Mouse (Mus musculus): ENCODE measurements around the gene Hspa8. TPM values are rescaled to one million over a fixed set of nuclear protein-coding genes. Genes with fewer than 3 reads are reported as not detected.

The Hspa8 gene
- polyA plus RNA-seq, 1 experiment: 1,079 TPM

- H3K4me1 ChIP-seq (ENCODE audit: control insufficient read depth, insufficient read depth, low read length): peaks cover 26% of the 10 kb centered on the region
- TF ChIP-seq POLR2A (IDR thresholded peaks at IDR 0.05; ENCODE audit: borderline replicate concordance, extremely low read depth, low read depth, low read length) (no peak), CTCF (IDR thresholded peaks at IDR 0.05; ENCODE audit: insufficient read depth, low read length) (no peak)
- WGBS: 10% methylated on average over 11 of the region's 11 CpGs
- no peak overlapping the region for H3K4me3 ChIP-seq (replicated peaks; ENCODE audit: extremely low read depth, low read depth, low read length)
- DNase-seq: no peak
Measured at GRCm38 (mm10) chr9:40807289-40807920, 6.6 kb downstream of the Hspa8 start.

- Histone ChIP-seq H3K4me3 (replicated peaks; ENCODE audit: extremely low read depth, low read depth, low read length) (no peak overlapping the region), H3K4me1 (ENCODE audit: control insufficient read depth, insufficient read depth, low read length) (peaks cover 26% of the 10 kb centered on the region)
- no peak for DNase-seq
- TF ChIP-seq CTCF (IDR thresholded peaks at IDR 0.05; ENCODE audit: insufficient read depth, low read length) (no peak), POLR2A (IDR thresholded peaks at IDR 0.05; ENCODE audit: borderline replicate concordance, extremely low read depth, low read depth, low read length) (no peak)
- WGBS: 44% methylated on average over 16 of the region's 16 CpGs
Measured at GRCm38 (mm10) chr9:40808061-40808906, 7.5 kb downstream of the Hspa8 start.

DNA sequence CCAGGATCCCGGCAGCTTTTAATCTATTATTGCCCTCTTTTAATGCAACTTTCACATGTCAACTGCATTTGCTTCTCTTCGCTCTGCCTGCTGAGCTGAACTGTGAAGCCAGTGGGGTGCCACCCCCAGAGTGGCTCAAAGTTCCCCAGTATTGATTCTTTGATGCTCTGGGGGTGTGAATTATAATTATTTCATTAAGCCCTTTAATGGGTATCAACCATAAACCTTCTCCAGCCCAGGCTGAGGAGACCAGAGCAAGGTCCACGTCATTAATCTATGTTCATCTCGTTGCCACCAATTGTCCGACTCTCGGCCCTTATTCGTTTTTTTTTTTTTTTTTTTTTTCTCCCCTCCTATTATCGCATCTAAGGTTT lies 8.1 kb downstream of the Hspa8 start:
- peaks cover 23% of the 10 kb centered on the region for H3K4me1 ChIP-seq (ENCODE audit: control insufficient read depth, insufficient read depth, low read length)
- TF ChIP-seq POLR2A (IDR thresholded peaks at IDR 0.05; ENCODE audit: borderline replicate concordance, extremely low read depth, low read depth, low read length) (no peak), CTCF (IDR thresholded peaks at IDR 0.05; ENCODE audit: insufficient read depth, low read length) (no peak)
- 75% methylated on average over 8 of the region's 8 CpGs for WGBS
- no peak overlapping the region for H3K4me3 ChIP-seq (replicated peaks; ENCODE audit: extremely low read depth, low read depth, low read length)
- no peak for DNase-seq

DNA sequence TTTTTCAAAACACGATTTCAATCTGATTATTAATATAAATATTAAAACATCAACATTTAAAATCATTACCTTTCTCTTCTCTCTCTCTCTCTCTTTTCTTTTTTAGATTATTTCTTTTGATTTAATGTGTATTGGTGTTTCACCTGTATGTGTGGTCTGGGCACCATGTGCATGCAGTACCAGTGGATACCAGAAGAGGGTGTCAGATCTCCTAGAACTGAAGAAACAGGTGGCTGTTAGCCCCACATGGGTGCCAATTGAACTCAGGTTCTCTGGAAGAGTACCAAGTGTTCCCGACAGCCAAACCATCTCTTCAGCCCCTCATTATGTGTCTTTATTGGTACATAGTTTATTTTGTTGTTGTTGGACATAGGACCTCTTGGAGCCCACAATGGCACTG lies 11.1 kb downstream of the Hspa8 start:
- DNase-seq: no peak
- TF ChIP-seq POLR2A (IDR thresholded peaks at IDR 0.05; ENCODE audit: borderline replicate concordance, extremely low read depth, low read depth, low read length) (no peak), CTCF (IDR thresholded peaks at IDR 0.05; ENCODE audit: insufficient read depth, low read length) (no peak)
- 56% methylated on average over 2 of the region's 2 CpGs for WGBS

GRCm38 (mm10) chr9:40814060-40814459 lies 13.3 kb downstream of the Hspa8 start:
- TF ChIP-seq POLR2A (IDR thresholded peaks at IDR 0.05; ENCODE audit: borderline replicate concordance, extremely low read depth, low read depth, low read length) (no peak), CTCF (IDR thresholded peaks at IDR 0.05; ENCODE audit: insufficient read depth, low read length) (no peak)
- WGBS: 74% methylated on average over 7 of the region's 7 CpGs
- DNase-seq: no peak
- Histone ChIP-seq H3K4me3 (replicated peaks; ENCODE audit: extremely low read depth, low read depth, low read length) (no peak overlapping the region), H3K4me1 (ENCODE audit: control insufficient read depth, insufficient read depth, low read length) (no peaks in the 10 kb centered on the region; the same call in 1 of the 2 replicates)

More for the DNA sequence above, 11.1 kb downstream of the Hspa8 start:
- H3K4me1 ChIP-seq (ENCODE audit: control insufficient read depth, insufficient read depth, low read length): peaks cover 12% of the 10 kb centered on the region
- no peak overlapping the region for H3K4me3 ChIP-seq (replicated peaks; ENCODE audit: extremely low read depth, low read depth, low read length)

- Histone ChIP-seq H3K4me1 (ENCODE audit: control insufficient read depth, insufficient read depth, low read length) (no peaks in the 10 kb centered on the region; the same call in 1 of the 2 replicates), H3K4me3 (replicated peaks; ENCODE audit: extremely low read depth, low read depth, low read length) (no peak overlapping the region)
- no peak for TF ChIP-seq POLR2A (IDR thresholded peaks at IDR 0.05; ENCODE audit: borderline replicate concordance, extremely low read depth, low read depth, low read length)
- TF ChIP-seq CTCF (IDR thresholded peaks at IDR 0.05; ENCODE audit: insufficient read depth, low read length): no peak
- no peak for DNase-seq
- WGBS: 77% methylated on average over 5 of the region's 5 CpGs
Measured at GRCm38 (mm10) chr9:40817325-40818028, 16.7 kb downstream of the Hspa8 start.

- TF ChIP-seq POLR2A (IDR thresholded peaks at IDR 0.05; ENCODE audit: borderline replicate concordance, extremely low read depth, low read depth, low read length): no peak
- WGBS: 38% methylated on average over 6 of the region's 6 CpGs
- no peak for DNase-seq
- Histone ChIP-seq H3K4me1 (ENCODE audit: control insufficient read depth, insufficient read depth, low read length) (no peaks in the 10 kb centered on the region), H3K4me3 (replicated peaks; ENCODE audit: extremely low read depth, low read depth, low read length) (no peak overlapping the region)
Measured at GRCm38 (mm10) chr9:40825601-40826000, 24.8 kb downstream of the Hspa8 start.

GRCm38 (mm10) chr9:40827366-40827765 lies 26.6 kb downstream of the Hspa8 start:
- 84% methylated on average over 4 of the region's 4 CpGs for WGBS
- TF ChIP-seq POLR2A (IDR thresholded peaks at IDR 0.05; ENCODE audit: borderline replicate concordance, extremely low read depth, low read depth, low read length): no peak
- TF ChIP-seq CTCF (IDR thresholded peaks at IDR 0.05; ENCODE audit: insufficient read depth, low read length): no peak

DNA sequence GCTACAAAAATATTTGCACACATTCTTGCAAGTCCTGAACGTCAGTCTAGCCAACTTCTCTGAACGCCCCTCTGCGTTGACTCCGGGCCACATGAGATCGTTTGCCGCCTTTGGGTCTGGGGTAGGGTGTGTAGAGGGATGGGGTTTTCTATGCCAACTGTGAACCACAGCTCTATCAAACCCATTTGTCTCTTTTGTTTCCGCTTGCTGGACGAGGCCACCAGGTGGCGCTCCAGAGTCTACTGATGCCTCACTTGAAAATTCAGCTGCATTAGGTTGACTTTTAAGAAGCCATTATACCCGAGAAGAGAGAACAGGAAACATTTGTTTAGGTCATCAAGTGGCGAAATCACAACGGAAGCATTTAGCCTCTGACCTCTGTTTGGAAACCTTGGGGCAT lies 33.8 kb downstream of the Hspa8 start:
- Histone ChIP-seq H3K4me1 (ENCODE audit: control insufficient read depth, insufficient read depth, low read length) (no peaks in the 10 kb centered on the region), H3K4me3 (replicated peaks; ENCODE audit: extremely low read depth, low read depth, low read length) (no peak overlapping the region)
- WGBS: 3% methylated on average over 12 of the region's 12 CpGs
- peak; percentile 89 for TF ChIP-seq CTCF (IDR thresholded peaks at IDR 0.05; ENCODE audit: insufficient read depth, low read length)
- TF ChIP-seq POLR2A (IDR thresholded peaks at IDR 0.05; ENCODE audit: borderline replicate concordance, extremely low read depth, low read depth, low read length): no peak
- peak; percentile 63 for DNase-seq

More at GRCm38 (mm10) chr9:40827366-40827765, 26.6 kb downstream of the Hspa8 start:
- no peaks in the 10 kb centered on the region for H3K4me1 ChIP-seq (ENCODE audit: control insufficient read depth, insufficient read depth, low read length)
- no peak overlapping the region for H3K4me3 ChIP-seq (replicated peaks; ENCODE audit: extremely low read depth, low read depth, low read length)
- DNase-seq: no peak

All from lung, adult 2 months (tissue).